Mouse (Mus musculus): ENCODE results near the gene Parp8. TPM values are rescaled to one million over a fixed set of nuclear protein-coding genes. Genes with fewer than 3 reads are reported as not detected.

Parp8 gene
- polyA plus RNA-seq, 1 experiment from 2014 or later = 44.0 TPM

- DNase-seq (ENCODE audit: low spot score) (no peak), ATAC-seq (ENCODE audit: low FRiP score) (peak; percentile 39; the same call in 1 of the 2 replicates)
- H3K4me1 ChIP-seq (replicated peaks; ENCODE audit: control insufficient read depth, insufficient read depth, low read length) = no peaks in the 10 kb centered on the region
- peak overlapping the region; percentile 62 for H3K27ac ChIP-seq
- no peak overlapping the region for H3K9ac ChIP-seq
- H3K4me2 ChIP-seq (replicated peaks) = no peak overlapping the region
- WGBS = 76% methylated on average over 10 of the region's 10 CpGs
- no peaks in the 10 kb centered on the region; the same call in none of the 2 replicates for H3K36me3 ChIP-seq (replicated peaks; ENCODE audit: control insufficient read depth, insufficient read depth)
- H3K9me3 ChIP-seq (ENCODE audit: control insufficient read depth, low read length) = no peaks in the 10 kb centered on the region
- H3K27me3 ChIP-seq (ENCODE audit: control insufficient read depth, insufficient read depth, low read length) = no peaks in the 10 kb centered on the region
- no peak overlapping the region for H3K4me3 ChIP-seq (replicated peaks; ENCODE audit: low read length)
These were observed 145.7 kb downstream of the Parp8 start for GRCm38 (mm10) chr13:116879580-116880192.

DNA sequence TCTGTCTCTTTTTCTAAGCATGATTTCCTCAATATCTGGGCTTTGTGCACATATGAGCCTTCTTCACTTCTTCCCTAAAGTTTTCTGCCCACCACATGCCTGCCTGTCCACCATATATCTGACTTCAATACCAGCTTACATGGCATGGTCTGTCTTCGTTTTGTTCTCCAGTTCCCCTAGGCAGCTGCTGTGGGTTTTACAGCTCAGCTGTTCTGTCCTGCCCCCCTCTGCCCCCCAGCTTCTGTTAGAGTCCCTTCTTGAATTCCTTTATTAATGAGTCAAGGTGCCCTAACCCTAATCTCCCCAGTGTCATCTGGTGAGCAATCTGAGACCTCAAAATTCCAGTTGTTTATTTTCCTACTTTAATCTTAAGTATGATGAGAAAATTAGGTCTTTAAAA is 155.1 kb downstream of the Parp8 start:
- no peak for DNase-seq (ENCODE audit: low spot score)
- Histone ChIP-seq H3K9ac (no peak overlapping the region), H3K36me3 (replicated peaks; ENCODE audit: control insufficient read depth, insufficient read depth) (peaks cover 32% of the 10 kb centered on the region), H3K4me2 (replicated peaks) (no peak overlapping the region), H3K4me3 (replicated peaks; ENCODE audit: low read length) (no peak overlapping the region), H3K27me3 (ENCODE audit: control insufficient read depth, insufficient read depth, low read length) (no peaks in the 10 kb centered on the region), H3K27ac (no peak overlapping the region), H3K9me3 (ENCODE audit: control insufficient read depth, low read length) (no peaks in the 10 kb centered on the region), H3K4me1 (replicated peaks; ENCODE audit: control insufficient read depth, insufficient read depth, low read length) (no peaks in the 10 kb centered on the region)
- 79% methylated on average over 1 of the region's 1 CpGs for WGBS
- no peak for ATAC-seq (ENCODE audit: low FRiP score)

DNA sequence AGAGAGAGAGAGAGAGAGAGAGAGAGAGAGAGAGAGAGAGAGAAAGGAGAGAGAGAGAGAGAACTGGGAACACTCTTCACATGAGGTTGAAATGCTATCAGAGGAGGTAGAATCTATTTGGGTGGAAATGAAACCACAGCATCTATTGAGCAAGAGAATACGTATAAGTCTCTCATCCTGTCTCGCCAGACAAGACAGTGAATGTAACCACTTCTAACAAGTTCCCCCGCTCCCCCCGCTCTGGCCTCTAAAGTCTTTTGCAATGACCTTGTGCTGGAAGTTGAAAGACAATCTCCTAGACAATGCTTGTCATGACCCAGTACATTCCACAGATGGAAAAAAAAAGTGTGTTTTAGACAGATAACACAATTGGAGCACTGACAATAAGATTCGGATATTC is 181.4 kb downstream of the Parp8 start:
- no peaks in the 10 kb centered on the region for H3K27me3 ChIP-seq (ENCODE audit: control insufficient read depth, insufficient read depth, low read length)
- no peak for ATAC-seq (ENCODE audit: low FRiP score)
- no peak overlapping the region for H3K27ac ChIP-seq
- H3K4me3 ChIP-seq (replicated peaks; ENCODE audit: low read length) = no peak overlapping the region
- no peak for DNase-seq (ENCODE audit: low spot score)
- H3K4me1 ChIP-seq (replicated peaks; ENCODE audit: control insufficient read depth, insufficient read depth, low read length) = no peaks in the 10 kb centered on the region
- H3K36me3 ChIP-seq (replicated peaks; ENCODE audit: control insufficient read depth, insufficient read depth) = no peaks in the 10 kb centered on the region
- no peak overlapping the region for H3K4me2 ChIP-seq (replicated peaks)
- no peak overlapping the region for H3K9ac ChIP-seq
- WGBS = 81% methylated on average over 5 of the region's 5 CpGs
- H3K9me3 ChIP-seq (ENCODE audit: control insufficient read depth, low read length) = no peaks in the 10 kb centered on the region

- no peak overlapping the region for H3K4me2 ChIP-seq (replicated peaks)
- no peaks in the 10 kb centered on the region for H3K36me3 ChIP-seq (replicated peaks; ENCODE audit: control insufficient read depth, insufficient read depth)
- H3K4me1 ChIP-seq (replicated peaks; ENCODE audit: control insufficient read depth, insufficient read depth, low read length) = no peaks in the 10 kb centered on the region
- H3K27ac ChIP-seq = no peak overlapping the region
- no peaks in the 10 kb centered on the region for H3K9me3 ChIP-seq (ENCODE audit: control insufficient read depth, low read length)
- H3K27me3 ChIP-seq (ENCODE audit: control insufficient read depth, insufficient read depth, low read length) = no peaks in the 10 kb centered on the region
- no peak overlapping the region for H3K4me3 ChIP-seq (replicated peaks; ENCODE audit: low read length)
- ATAC-seq (ENCODE audit: low FRiP score) = no peak
- H3K9ac ChIP-seq = no peak overlapping the region
- no peak for DNase-seq (ENCODE audit: low spot score)
These were observed 194.4 kb downstream of the Parp8 start for GRCm38 (mm10) chr13:116830984-116831383.

DNA sequence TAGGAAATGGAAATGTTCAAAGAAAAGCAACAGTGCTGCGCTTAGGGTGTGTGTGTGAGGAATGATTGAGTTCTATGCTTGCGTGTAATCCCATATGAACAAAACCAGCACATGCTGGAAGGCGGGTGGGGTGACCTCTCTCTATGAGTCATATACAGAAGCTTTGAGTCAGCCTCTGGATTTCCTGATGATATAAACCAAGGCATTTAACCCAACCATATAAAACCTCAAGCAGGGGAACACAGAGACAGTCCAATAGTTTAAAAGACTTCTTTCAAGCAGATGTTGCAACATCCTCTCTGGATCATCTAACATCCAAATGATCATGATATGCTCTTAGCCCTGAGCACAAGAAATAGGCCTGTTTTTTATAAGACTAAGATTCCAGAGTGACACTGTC is 196.3 kb downstream of the Parp8 start:
- no peak overlapping the region for H3K27ac ChIP-seq
- H3K4me3 ChIP-seq (replicated peaks; ENCODE audit: low read length) = no peak overlapping the region
- no peaks in the 10 kb centered on the region for H3K4me1 ChIP-seq (replicated peaks; ENCODE audit: control insufficient read depth, insufficient read depth, low read length)
- DNase-seq (ENCODE audit: low spot score) (no peak), ATAC-seq (ENCODE audit: low FRiP score) (no peak)
- no peaks in the 10 kb centered on the region for H3K36me3 ChIP-seq (replicated peaks; ENCODE audit: control insufficient read depth, insufficient read depth)
- H3K9me3 ChIP-seq (ENCODE audit: control insufficient read depth, low read length) = no peaks in the 10 kb centered on the region
- H3K4me2 ChIP-seq (replicated peaks) = no peak overlapping the region
- H3K9ac ChIP-seq = no peak overlapping the region
- 90% methylated on average over 3 of the region's 3 CpGs for WGBS
- H3K27me3 ChIP-seq (ENCODE audit: control insufficient read depth, insufficient read depth, low read length) = no peaks in the 10 kb centered on the region

- no peak for DNase-seq (ENCODE audit: low spot score)
- WGBS = 83% methylated on average over 1 of the region's 1 CpGs
- Histone ChIP-seq H3K9me3 (ENCODE audit: control insufficient read depth, low read length) (no peaks in the 10 kb centered on the region), H3K27me3 (ENCODE audit: control insufficient read depth, insufficient read depth, low read length) (no peaks in the 10 kb centered on the region), H3K27ac (no peak overlapping the region), H3K4me2 (replicated peaks) (no peak overlapping the region), H3K36me3 (replicated peaks; ENCODE audit: control insufficient read depth, insufficient read depth) (no peaks in the 10 kb centered on the region), H3K4me3 (replicated peaks; ENCODE audit: low read length) (no peak overlapping the region), H3K4me1 (replicated peaks; ENCODE audit: control insufficient read depth, insufficient read depth, low read length) (no peaks in the 10 kb centered on the region), H3K9ac (no peak overlapping the region)
- ATAC-seq (ENCODE audit: low FRiP score) = no peak
These were observed 213.9 kb downstream of the Parp8 start for GRCm38 (mm10) chr13:116811456-116811855.

Other genes starting within 250 kb of the Parp8 start
- 14.3 and 14.9 TPM in 2 replicates for gene Emb, start 183.0 kb upstream of the Parp8 start, polyA plus RNA-seq (2014; fragmentation: Nextera tagmentation; extraction: Ambion mirVana)
- 0.29 and 0.48 TPM in 2 replicates for gene Gm17509, start 195.5 kb upstream of the Parp8 start, polyA plus RNA-seq (2014; fragmentation: Nextera tagmentation; extraction: Ambion mirVana)